Mouse (Mus musculus) ovary, postnatal 14 days (tissue): ENCODE measurements around the gene Slc51a.

Experiments used
- DNase-seq: peaks from one replicate; pipeline ENCODE4 v3.0.0; 2022; ENCODE audit warnings: low spot score

Gene Slc51a

GRCm38 (mm10) chr16:32430474-32431046 lies 57.1 kb downstream of the Slc51a start, which contains the start of gene Pcyt1a:
Pcyt1a (plus strand) TSS chr16:32430921.
- peak; percentile 84 for DNase-seq

- DNase-seq = no peak
These were observed 60.2 kb downstream of the Slc51a start for GRCm38 (mm10) chr16:32427506-32427905.
